Mouse (Mus musculus): ENCODE data around the gene Pcca. TPM values are rescaled to one million over a fixed set of nuclear protein-coding genes. Genes with fewer than 3 reads are reported as not detected.
A peak's percentile ranks its signal among the peaks of the same experiment; 100 is the strongest.

Gene Pcca
- polyA plus RNA-seq, 1 experiment from 2014 or later: 36.0 TPM

GRCm38 (mm10) chr14:122489041-122489440 is 45.1 kb upstream of the Pcca start:
- no peak for TF ChIP-seq CTCF (IDR thresholded peaks at IDR 0.05; ENCODE audit: low read depth)
- DNase-seq (ENCODE audit: low spot score) (peak; percentile 16), ATAC-seq (replicated peaks; ENCODE audit: low FRiP score, low read depth) (no peak)
- 2% methylated on average over 5 of the region's 5 CpGs for WGBS
- Histone ChIP-seq H3K27ac (no peak overlapping the region), H3K9me3 (replicated peaks; ENCODE audit: low read length) (no peaks in the 10 kb centered on the region), H3K9ac (ENCODE audit: low read depth, low read length) (no peak overlapping the region), H3K27me3 (ENCODE audit: insufficient read depth, low read length) (peaks cover 61% of the 10 kb centered on the region), H3K4me3 (replicated peaks; ENCODE audit: low read depth, low read length) (no peak overlapping the region), H3K4me2 (ENCODE audit: low read length) (no peak overlapping the region), H3K4me1 (replicated peaks; ENCODE audit: insufficient read depth, low read length) (peaks cover 4% of the 10 kb centered on the region; the same call in 1 of the 2 replicates), H3K36me3 (ENCODE audit: insufficient read depth, low read length) (no peaks in the 10 kb centered on the region)

DNA sequence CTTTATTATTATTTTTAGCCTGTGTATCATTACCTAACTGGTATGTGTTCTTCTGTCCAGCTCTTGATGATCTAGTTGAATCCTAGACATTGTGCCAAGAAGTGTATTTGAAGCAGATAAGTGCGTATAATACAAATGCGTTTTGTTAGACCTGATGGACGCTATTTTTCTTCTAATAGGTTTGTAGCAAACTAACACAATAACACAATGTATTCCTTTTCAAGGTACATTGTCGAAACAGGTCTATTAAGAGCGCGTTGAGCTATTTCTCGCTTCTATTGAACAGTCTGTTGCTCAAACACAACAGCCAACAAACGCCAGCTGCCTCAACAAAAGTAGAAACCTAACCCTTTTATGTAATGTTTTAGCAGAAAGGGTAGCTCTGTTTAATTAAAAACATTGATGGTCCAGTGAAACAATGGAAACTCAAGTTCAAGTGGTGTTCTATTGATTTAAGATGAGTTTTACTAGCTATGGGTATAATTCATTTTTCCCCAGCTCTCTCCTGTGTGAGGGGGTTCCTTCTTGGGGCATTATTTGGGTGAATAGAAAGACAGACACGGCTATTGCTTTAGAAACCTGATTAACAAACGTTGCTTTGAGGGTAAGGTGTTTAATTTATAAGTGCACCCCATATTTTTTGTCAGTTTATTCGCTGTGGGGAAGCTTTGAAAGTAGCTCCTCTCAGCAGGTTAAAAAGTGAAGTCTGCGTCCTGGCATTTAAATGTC is 44.3 kb upstream of the Pcca start:
- no peak for TF ChIP-seq CTCF (IDR thresholded peaks at IDR 0.05; ENCODE audit: low read depth)
- no peak overlapping the region for H3K4me3 ChIP-seq (replicated peaks; ENCODE audit: low read depth, low read length)
- no peak overlapping the region for H3K27ac ChIP-seq
- WGBS: 3% methylated on average over 12 of the region's 12 CpGs
- peaks cover 4% of the 10 kb centered on the region; the same call in 1 of the 2 replicates for H3K4me1 ChIP-seq (replicated peaks; ENCODE audit: insufficient read depth, low read length)
- no peak overlapping the region for H3K9ac ChIP-seq (ENCODE audit: low read depth, low read length)
- no peak overlapping the region for H3K4me2 ChIP-seq (ENCODE audit: low read length)
- ATAC-seq (replicated peaks; ENCODE audit: low FRiP score, low read depth) (no peak), DNase-seq (ENCODE audit: low spot score) (peak; percentile 36)
- no peaks in the 10 kb centered on the region for H3K9me3 ChIP-seq (replicated peaks; ENCODE audit: low read length)
- peaks cover 52% of the 10 kb centered on the region for H3K27me3 ChIP-seq (ENCODE audit: insufficient read depth, low read length)
- no peaks in the 10 kb centered on the region for H3K36me3 ChIP-seq (ENCODE audit: insufficient read depth, low read length)

DNA sequence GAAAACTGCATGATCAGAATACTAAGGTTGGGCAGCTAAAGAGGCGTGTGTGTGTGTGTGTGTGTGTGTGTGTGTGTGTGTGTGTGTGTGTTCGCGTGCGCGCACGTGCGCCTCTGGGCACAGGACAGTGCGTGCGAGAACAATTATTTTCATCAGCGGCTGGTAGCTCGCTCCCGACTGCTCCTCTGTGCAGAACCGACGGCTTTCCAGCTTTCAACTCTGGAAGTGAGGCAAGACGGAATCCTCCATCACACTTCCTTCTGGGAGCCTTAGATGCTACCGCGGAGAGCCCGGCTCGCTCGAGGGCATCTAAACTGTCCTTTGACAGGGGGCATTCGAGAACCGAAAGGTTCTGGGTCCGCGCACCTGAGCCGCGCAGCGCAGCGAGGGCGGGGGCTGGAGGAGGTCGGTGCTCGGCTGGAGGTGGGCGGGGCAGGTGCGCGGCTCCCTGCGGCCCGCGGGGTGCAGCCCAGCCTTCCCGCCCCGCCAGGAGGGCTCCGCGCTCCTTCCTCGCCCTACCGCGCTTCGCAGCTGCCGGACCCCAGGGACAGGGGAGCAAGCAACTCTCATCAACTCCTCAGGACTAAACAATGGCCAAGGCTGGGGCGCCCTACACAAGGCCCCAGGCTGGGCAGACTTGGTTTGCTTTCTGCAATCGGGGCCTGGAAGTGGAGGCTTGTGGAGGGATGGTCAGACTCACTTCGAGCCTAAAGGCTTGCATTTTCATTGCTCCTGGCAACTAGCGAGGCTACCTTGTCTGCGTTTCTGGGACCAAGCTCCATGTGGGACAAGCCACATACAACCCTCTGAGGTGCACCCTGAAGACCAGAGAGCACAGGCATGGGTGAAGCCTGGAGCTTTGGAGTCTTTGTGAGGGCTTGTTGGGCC is 43.4 kb upstream of the Pcca start, which contains the start of gene Gm10837:
Gm10837 (plus strand) TSS at position 146 of the 888 bp plus-strand sequence.
- H3K27ac ChIP-seq: no peak within 1 kb of the TSS
- no peaks in the 10 kb centered on the region for H3K36me3 ChIP-seq (ENCODE audit: insufficient read depth, low read length)
- H3K9ac ChIP-seq (ENCODE audit: low read depth, low read length): no peak within 1 kb of the TSS
- peak; percentile 54; the same call in 1 of the 2 replicates for ATAC-seq (replicated peaks; ENCODE audit: low FRiP score, low read depth)
- WGBS: 2% methylated on average over 51 of the region's 51 CpGs
- H3K27me3 ChIP-seq (ENCODE audit: insufficient read depth, low read length): peaks cover 55% of the 10 kb centered on the region
- no peaks in the 10 kb centered on the region for H3K9me3 ChIP-seq (replicated peaks; ENCODE audit: low read length)
- TF ChIP-seq CTCF (IDR thresholded peaks at IDR 0.05; ENCODE audit: low read depth): no peak
- H3K4me1 ChIP-seq (replicated peaks; ENCODE audit: insufficient read depth, low read length): peaks cover 4% of the 10 kb centered on the region; the same call in 1 of the 2 replicates
- H3K4me3 ChIP-seq (replicated peaks; ENCODE audit: low read depth, low read length): 0 out of 2 replicates have a peak within 1 kb of the TSS, but pooled peaks have one; percentile 14
- DNase-seq (ENCODE audit: low spot score): no peak
- peak within 1 kb of the TSS; percentile 38; the same call in 1 of the 2 replicates for H3K4me2 ChIP-seq (ENCODE audit: low read length)

- Histone ChIP-seq H3K4me2 (ENCODE audit: low read length) (no peak overlapping the region), H3K9me3 (replicated peaks; ENCODE audit: low read length) (no peaks in the 10 kb centered on the region), H3K4me3 (replicated peaks; ENCODE audit: low read depth, low read length) (no peak overlapping the region), H3K9ac (ENCODE audit: low read depth, low read length) (no peak overlapping the region), H3K27me3 (ENCODE audit: insufficient read depth, low read length) (peaks cover 48% of the 10 kb centered on the region), H3K4me1 (replicated peaks; ENCODE audit: insufficient read depth, low read length) (peaks cover 4% of the 10 kb centered on the region; the same call in 1 of the 2 replicates), H3K27ac (no peak overlapping the region), H3K36me3 (ENCODE audit: insufficient read depth, low read length) (no peaks in the 10 kb centered on the region)
- TF ChIP-seq CTCF (IDR thresholded peaks at IDR 0.05; ENCODE audit: low read depth): no peak
- 74% methylated on average over 6 of the region's 6 CpGs for WGBS
- DNase-seq (ENCODE audit: low spot score) (no peak), ATAC-seq (replicated peaks; ENCODE audit: low FRiP score, low read depth) (no peak)
Observed at GRCm38 (mm10) chr14:122491521-122491920, 42.6 kb upstream of the Pcca start.

- no peak overlapping the region for H3K4me3 ChIP-seq (replicated peaks; ENCODE audit: low read depth, low read length)
- WGBS: 71% methylated on average over 1 of the region's 1 CpGs
Observed at GRCm38 (mm10) chr14:122492015-122492414, 42.1 kb upstream of the Pcca start.

GRCm38 (mm10) chr14:122509058-122509457 is 25.1 kb upstream of the Pcca start:
- H3K27ac ChIP-seq: no peak overlapping the region
- H3K36me3 ChIP-seq (ENCODE audit: insufficient read depth, low read length): no peaks in the 10 kb centered on the region
- no peaks in the 10 kb centered on the region for H3K4me1 ChIP-seq (replicated peaks; ENCODE audit: insufficient read depth, low read length)
- H3K4me3 ChIP-seq (replicated peaks; ENCODE audit: low read depth, low read length): no peak overlapping the region
- H3K4me2 ChIP-seq (ENCODE audit: low read length): no peak overlapping the region
- no peaks in the 10 kb centered on the region for H3K27me3 ChIP-seq (ENCODE audit: insufficient read depth, low read length)
- no peak overlapping the region for H3K9ac ChIP-seq (ENCODE audit: low read depth, low read length)
- WGBS: 14% methylated on average over 2 of the region's 2 CpGs
- ATAC-seq (replicated peaks; ENCODE audit: low FRiP score, low read depth) (no peak), DNase-seq (ENCODE audit: low spot score) (no peak)
- H3K9me3 ChIP-seq (replicated peaks; ENCODE audit: low read length): no peaks in the 10 kb centered on the region
- peak; percentile 63 for TF ChIP-seq CTCF (IDR thresholded peaks at IDR 0.05; ENCODE audit: low read depth)

More at GRCm38 (mm10) chr14:122492015-122492414, 42.1 kb upstream of the Pcca start:
- H3K27ac ChIP-seq: no peak overlapping the region
- no peak overlapping the region for H3K4me2 ChIP-seq (ENCODE audit: low read length)
- DNase-seq (ENCODE audit: low spot score) (no peak), ATAC-seq (replicated peaks; ENCODE audit: low FRiP score, low read depth) (no peak)
- H3K4me1 ChIP-seq (replicated peaks; ENCODE audit: insufficient read depth, low read length): peaks cover 4% of the 10 kb centered on the region; the same call in 1 of the 2 replicates
- no peak overlapping the region for H3K9ac ChIP-seq (ENCODE audit: low read depth, low read length)
- H3K9me3 ChIP-seq (replicated peaks; ENCODE audit: low read length): no peaks in the 10 kb centered on the region
- TF ChIP-seq CTCF (IDR thresholded peaks at IDR 0.05; ENCODE audit: low read depth): no peak
- H3K36me3 ChIP-seq (ENCODE audit: insufficient read depth, low read length): no peaks in the 10 kb centered on the region
- H3K27me3 ChIP-seq (ENCODE audit: insufficient read depth, low read length): peaks cover 44% of the 10 kb centered on the region
